Mouse (Mus musculus): ENCODE data around the gene Cdk16.

The Cdk16 gene

DNA sequence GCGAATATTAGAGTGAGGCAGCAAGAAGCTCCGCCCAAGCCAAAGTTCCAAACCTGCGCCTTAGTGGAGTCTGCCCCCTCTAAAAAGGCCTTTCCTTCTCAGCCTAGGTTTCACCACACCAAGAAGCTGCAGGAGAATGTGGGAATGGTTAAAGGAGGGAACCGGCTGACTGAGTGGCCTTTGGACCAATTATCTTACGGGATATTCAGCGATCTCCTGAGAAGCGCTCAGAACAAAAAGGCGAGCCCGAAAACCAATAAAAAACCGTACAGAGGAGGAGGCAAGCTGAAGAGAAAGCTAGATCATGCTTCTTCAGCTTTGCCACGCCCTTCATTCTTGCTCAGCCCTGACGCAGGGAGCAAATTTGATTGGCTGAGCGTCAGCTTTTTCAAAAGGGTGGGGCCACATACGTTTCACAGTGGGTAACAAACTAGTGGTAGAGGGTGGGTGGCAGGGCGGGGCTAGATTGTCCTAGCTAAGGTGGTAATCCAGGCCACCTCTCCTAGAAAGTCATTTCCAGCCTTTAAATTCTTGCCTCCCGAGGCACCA, at the start of gene Cdk16:
Gene Cdk16, plus strand, starts transcription at position 436 of the 549 bp plus-strand sequence.
- peak; percentile 82 for DNase-seq

DNA sequence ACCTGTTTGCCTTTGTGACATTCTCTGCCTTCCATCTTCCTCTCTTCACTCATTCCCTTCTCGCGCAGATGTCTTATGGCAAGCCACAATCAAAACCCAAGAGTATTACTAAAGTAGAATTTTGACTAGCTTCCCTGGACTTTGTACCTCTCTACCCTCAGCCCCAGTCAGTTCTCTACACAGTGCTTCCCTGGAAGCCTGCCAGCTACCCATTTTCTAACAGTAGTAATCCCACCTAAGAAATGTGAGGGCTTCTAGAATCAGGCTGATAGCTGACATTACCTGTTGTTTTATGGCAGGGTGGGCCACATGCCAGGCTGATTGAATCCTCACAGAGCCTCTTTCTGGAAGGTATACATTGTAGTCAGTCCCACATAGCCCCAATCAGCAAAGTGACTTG, 49.6 kb upstream of the Cdk16 start:
- no peak for DNase-seq

DNA sequence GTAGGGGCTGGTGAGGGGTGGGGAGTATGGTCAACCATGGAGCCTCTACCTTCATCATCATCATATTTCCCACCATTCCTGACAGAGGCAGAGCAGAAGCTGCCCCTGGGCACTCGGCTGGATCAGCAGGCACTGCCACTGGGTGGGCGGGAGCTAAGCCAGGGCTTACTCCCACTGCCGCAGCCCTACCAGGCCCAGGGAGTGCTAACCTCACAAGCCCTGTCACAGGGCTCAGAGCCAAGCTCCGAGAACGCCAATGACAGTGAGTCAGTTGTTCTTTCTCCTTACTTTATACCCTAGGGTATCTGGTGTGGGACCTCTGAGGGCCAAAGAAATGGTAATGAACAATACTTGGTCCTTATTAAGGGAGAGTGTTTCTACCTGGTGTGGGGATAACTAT, 43.0 kb upstream of the Cdk16 start:
- no peak for DNase-seq

DNA sequence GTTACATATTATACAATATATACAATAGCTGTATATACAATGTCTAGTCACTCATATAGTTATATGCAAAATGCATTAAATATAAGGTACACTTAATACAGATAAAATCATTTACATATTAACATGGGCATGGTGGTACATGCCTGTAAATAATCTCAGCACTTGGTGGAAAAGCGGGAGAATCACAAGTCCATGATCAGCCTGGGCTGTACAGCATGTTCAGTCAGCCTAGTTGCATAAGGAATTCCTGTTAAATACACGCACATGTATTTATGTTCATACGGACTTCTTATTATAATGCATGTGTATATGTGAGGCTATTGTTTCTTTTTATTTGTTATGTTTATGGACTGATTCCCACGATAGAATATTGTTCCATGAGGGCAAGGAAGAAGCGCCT, 30.2 kb upstream of the Cdk16 start:
- DNase-seq: no peak

DNA sequence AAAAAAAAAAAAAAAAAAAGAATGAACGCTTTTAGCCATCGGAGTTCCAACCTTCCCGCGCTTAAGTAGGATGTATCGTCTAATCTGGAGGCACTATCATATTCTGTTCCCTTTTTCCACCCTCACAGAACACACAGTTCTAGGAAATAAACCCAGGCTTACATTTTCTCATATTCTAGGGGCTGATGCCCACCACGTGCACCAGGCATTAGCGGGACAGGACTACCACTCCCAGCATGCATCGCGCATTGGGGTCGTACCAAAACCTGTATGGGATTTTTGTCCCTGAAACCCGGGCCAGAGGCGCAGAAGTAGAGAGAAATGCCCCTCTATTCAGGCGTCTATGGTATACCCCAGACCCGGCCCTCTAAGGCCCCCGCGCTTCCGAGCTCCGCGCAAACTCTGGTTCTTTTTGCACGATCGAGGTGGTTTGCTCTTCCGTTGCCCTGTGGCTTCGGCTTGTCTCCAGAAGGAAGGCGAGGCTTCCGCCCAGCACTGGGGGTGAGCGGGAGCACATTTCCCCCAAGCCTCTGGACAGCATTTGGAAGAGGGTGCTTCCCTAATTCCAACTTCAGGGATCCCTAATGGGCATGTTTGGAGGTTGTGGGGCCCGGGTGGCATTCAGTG, 29.6 kb upstream of the Cdk16 start, which contains the start of gene Uba1:
Gene Uba1, plus strand, starts transcription at position 301 of the 627 bp plus-strand sequence.
- peak; percentile 85 for DNase-seq

DNA sequence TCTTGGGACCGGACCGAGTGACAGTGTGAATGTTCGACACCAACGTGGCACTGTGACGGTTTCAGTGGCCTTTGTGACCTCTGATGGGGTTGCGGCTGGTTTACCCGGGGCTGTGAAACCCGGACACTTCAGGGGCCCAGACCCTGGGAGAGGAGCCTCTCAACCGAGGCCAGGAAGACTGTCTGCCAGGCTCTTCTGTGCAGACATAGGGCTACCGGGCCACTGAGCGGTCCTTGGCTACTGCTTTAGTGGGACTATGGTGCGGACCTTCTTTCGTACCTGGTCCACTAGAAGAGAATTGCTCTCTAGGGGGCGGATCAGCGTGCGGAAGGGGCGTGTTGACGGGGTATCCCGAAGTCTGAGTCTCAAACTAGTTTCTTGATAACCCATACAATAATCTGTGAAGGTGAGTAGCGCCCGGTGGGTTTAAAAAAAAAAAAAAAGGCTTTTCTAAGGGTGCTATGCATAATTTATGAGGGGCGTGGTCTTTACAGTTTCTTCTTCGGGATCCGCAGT, 28.8 kb upstream of the Cdk16 start:
- peak; percentile 28 for DNase-seq

DNA sequence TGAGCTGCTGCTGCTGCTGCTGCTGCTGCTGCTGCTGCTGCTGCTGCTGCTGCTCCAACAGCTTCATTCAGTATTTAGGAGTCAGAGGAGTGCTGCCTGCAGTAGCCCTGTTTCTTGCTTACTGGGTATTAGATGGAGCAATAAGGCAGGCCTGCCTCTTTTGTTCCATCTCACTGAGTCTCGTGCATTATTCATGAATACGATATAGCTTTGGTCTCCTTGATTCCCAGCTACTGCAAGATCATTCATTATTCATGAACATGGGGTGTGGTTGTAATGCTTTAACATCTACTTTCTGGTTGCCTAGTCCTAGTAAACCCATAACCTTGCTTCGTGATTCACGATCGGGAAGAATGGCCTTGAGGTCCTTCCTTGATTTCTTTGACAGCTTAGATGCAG, 25.4 kb upstream of the Cdk16 start:
- DNase-seq: no peak

DNA sequence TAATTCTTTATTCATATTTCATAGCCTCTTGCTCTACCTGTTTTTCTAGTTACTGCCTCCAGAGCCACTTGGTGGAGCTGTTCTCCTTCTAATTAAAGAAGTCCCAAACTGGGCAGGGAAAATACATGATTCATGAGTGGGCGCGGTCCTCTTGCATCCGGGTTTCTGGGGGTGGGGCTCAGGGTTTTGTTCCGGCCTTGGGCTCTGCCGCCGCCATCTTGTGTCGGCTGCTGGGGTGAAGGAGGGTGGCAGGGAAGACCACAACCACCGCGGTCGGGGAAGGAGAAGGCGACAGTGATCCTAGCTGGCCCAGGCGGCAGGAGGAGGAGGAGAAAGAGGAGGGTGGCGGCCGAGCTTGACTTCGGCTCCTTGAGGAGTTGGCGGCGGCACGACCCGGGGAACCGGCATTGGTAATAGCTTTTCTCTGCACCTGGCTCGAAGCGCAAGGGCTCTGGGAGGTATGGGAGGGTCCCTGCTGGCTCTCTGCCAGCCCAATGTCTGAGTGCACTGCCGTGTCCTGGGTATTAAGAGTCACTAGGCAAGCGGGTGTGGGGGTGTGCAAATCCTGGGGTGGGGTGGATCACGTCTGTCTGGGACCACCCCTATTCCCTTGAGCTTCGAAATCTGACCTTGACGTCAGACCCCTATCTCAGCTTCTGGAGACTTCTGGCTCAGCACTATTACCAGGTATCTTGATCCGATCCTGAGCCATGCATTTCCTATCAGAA, 24.9 kb upstream of the Cdk16 start:
- DNase-seq: peak; percentile 84

DNA sequence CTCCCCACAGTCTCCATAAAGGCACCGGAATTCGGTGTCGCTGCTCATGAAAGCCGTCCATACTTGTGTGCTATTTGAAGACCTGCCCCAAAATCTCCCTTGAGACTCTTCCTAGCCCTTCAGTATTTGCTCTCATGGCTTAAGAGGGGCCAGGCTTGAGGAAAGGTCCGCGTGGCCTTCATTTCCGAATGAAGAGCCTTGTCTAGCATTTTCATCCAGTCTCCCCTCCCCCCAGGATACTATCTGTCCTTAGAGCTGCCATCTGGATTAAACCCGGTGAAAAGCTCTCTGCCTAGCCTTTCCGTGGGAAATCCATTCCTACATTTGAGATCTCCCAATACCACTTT, 24.3 kb upstream of the Cdk16 start:
- no peak for DNase-seq

DNA sequence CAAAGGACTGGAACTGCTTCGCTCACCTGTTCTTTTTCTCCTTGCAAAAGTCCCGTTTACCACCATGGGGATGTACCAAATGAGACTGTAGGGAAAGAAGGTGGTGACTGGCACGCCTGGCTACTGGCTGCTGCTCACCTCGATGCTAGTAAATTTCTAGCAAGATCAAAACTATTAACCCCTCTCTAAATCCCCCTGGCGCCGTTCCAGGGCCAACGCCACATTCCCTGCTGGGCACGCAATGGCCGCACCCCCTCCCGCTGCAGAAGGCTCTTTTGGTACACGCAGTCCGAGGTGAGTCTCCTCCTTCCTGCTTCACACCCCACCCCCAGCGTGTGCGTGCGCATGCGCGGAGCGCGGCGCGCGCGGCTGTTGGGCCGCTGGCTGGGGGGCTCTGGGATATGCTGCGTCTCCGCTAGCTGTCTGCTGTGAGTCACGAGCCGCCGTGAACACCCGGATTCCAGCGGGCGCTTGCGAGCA, 354 bp downstream of the Cdk16 start:
- peak; percentile 84 for DNase-seq

DNA sequence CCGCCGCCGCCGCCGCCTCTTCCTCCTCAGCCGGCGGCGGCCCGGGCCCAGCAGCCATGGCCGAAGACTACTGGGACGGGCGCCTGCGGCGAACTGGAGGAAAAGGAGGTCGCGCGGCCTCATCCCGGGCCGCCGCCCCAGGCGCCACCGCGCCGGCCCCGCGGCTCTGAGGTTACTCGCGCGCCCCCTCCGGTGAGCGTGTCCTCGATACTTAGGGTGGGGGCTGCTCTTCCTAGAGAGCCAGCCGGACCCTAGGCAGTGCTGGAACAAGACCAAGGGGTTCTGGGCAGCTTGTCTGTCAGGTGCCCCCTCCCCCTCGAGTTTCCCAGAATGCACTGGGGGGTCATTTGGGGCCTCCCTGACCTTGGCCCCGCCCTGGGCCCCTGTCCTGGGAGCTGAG, 861 bp downstream of the Cdk16 start:
- DNase-seq: peak; percentile 62

DNA sequence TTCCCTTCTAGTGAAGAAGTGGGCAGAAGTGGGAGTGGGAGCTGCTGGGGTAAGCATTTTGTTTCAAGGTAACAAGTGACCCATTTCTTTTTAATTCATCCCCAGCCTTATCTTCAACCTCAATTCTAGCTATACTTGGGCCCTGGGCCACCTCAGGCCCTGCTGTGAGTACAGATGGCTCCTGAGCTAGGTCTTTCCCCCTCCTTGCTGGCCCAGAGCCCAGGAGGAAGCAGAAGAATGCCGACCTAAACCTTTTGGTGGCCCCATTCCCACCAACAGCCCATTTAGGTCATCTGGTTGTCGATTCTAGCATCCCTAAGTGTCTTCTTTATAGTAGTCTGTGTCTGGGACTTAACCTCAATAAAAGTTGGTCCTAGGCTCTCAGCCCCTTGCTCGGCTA, 3.8 kb downstream of the Cdk16 start:
- no peak for DNase-seq

DNA sequence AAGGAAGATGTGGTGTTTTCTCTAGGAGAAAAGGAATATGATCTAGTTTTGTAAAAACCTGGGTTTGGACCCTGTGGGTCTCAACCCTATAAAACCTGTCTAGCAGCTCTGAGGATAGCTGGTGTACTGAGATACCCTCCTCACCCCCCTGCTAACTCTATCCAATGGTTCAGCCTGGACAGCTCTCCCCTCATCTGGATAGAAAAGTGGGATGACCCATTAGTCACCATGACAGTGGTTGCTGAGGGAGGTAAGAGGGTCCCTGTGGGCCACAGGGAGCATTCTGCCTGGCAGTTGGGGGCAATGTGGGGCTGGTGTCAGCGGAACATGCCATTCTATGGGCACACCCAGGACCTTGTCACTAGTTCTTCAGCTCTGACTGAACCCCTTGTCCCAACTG, 4.9 kb downstream of the Cdk16 start:
- DNase-seq: no peak

DNA sequence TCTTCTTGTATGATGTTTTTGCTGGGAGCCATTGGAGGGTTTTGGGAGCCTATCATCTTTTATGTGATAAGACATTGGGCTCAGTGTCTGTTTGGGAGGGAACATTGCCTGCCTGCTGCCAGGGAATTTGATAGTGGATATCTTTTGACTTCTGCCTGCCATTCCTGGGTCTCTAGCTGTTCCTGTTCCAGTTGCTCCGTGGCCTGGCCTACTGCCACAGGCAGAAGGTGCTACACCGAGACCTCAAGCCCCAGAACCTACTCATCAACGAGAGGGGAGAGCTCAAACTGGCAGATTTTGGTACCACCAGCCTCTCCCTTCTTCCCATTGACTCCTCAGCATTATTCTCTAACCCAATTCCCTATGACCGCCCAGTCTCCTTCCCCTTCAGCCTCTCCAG, 8.1 kb downstream of the Cdk16 start:
- DNase-seq: no peak

DNA sequence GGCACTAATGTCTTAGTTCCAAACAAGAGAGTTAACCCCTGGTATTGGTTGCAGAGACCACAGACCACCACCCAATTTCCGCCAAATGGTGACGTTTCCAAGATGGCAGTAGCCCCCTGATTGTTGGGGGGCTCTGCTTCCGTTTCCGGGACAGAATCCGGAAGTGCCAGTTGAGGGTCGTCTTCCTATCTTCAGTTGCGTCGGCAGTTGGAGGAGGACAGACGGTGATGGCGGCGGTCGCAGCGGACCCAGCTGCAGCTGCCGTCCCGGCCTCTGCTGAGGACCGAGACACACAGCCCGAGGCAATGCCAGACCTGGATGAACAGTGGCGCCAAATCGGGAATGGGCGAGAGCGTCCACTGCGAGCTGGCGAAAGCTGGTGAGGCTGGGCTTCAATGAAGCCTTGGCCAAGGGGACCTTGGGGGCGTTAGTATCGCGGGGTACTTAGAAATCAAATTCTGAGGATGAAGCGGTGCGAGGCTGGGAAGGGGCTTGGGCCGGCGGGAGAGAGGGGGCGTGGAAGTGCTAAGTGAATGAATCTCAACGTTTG, 16.1 kb downstream of the Cdk16 start, which contains the start of gene Usp11:
Gene Usp11, plus strand, starts transcription at position 166 of the 550 bp plus-strand sequence.
- DNase-seq: peak; percentile 45

DNA sequence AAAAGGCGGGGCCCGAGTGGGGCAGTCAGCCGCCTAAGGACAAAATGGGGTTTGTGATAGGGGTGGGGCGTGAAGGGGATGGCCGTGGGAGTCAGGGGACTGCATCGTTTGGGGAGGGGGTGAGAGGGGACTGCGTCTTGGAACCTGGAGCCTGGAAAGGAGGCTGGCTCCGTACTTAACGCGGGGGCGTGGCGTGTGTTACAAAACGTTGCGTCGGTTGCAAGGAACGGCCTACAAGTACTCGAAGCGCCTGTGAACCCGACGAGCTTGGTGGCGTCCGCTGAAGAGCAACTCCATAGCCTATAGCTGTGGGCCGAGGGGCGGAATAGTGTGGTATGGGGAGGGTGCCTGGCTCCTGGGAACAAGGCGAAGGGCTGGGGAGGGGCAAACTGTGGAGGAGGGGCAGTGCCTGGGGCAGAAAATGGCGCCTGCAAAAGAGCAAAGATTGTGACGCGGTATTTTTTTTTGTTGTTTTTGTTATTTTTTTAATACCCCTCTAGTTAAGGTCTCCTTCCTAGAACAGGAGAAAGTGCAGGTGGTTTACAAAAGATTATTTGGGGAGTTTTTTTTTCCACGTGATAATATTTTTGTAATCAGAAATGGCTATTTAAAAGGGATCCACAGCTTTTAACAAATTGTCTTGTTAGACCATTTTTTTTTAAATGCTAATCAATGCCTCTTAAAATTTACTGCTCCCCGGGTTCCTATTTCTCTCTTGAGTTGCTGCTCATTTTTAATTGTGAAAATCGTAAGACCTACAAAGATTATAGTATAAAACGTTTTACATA, 16.7 kb downstream of the Cdk16 start:
- DNase-seq: peak; percentile 74

DNA sequence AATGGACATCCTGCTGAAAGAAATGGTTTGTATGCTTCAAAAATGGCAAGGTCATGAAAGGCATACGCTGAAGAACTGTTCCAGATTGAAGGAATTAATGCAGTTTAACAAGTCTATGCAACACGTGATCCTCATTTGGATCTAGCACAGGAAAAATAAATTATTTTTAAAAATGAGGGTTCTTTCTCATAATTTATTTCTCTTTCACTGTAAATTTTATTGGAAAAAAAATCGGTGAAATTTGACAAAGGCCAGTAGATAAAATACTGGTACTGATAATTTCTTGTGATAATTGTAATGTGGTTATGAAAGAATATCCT, 17.3 kb downstream of the Cdk16 start:
- DNase-seq: no peak

DNA sequence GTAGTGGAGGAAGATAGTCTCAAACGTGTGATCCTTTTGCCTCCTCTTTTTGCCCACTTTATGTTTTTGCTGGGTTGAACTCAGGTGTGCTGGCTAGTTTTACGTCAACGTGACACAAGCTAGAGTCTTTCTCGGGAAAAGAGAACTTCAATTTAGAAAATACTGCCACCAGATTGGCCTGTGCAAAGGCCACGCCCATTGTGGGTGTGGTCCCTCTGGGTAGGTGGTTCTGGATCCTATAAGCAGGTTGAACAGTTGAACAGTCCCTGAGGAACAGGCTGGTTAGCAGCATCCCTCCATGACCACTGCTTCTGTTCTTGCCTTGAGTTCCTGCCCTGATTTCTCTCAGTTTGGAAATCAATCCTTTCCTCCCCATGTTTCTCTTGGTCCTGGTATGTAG, 40.9 kb downstream of the Cdk16 start:
- DNase-seq: no peak

DNA sequence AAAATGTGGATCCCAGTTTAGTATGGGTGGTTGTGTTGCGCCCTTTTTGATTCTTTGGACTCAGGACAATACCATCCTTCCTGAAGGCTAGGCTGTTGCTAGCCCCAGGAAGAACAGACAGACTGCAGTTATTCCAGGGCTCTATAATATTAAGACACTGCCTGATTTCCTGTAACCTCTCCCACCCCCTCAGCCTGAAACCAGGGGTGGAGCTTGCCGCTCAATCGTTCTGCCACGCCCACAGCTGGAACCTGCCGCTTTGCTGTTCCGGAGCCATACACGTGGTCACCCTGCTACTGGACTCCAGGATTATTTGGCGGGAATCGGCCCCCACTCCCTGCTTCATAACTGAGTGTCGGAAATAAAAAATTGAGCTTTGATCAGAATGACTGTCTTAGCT, 42.3 kb downstream of the Cdk16 start:
- DNase-seq: peak; percentile 1

DNA sequence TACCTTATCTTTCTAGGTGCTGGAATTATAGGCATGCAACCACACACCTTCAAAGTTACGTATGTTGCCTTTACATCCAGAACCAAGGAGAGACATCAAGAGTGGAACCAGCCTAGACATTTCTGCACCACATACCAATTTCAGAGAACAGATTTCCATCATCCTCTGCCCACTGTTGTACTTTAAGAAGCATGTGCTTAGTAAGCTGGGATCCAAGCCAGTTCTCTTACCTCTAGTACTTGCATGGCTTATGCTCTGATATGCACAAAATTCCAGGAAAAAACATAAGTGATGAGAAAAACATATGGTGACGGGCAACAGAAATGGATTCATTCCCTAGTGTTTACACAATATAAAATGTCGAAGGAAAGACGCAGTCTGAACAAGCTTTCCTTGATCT, 48.7 kb downstream of the Cdk16 start:
- DNase-seq: no peak

DNA sequence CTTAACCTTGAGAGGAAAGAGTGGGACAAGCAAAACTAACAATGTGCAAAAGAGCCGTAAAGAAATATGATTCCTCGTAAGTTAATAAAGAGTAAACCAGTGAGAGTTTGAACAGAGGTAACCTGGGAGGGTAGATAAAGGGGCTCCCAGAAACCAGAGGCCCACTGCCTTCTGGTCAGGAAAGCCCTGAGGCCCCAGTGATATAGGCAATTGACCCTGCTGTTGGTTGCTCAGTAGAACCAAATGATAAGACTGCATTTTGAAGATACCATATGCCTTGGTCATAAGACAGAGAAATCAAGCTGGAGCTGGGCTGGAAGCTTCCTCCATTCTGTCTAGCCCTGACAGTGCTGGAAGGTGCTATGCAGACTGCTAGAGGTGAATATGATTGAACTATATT, 61.1 kb downstream of the Cdk16 start:
- DNase-seq: no peak
